Mouse (Mus musculus) liver, postnatal 0 days (tissue): Measurements from ENCODE around the gene Lpcat2.

Experiments used
- CTCF ChIP-seq: sonication (generic); IDR thresholded peaks from 2 replicates; pipeline ENCODE4 v1.5.1; 2016; ENCODE audit warnings: antibody characterized with exemption, low read depth
- EP300 ChIP-seq: IDR thresholded peaks from 2 replicates; pipeline ENCODE4 v1.6.1; 2016; ENCODE audit warnings: antibody characterized with exemption, low read depth, mild to moderate bottlenecking

- no peak for TF ChIP-seq EP300
- no peak for TF ChIP-seq CTCF
Measured at GRCm38 (mm10) chr8:92822386-92822785, 32.8 kb upstream of the Lpcat2 start.
